Mouse (Mus musculus) forebrain, embryonic 13.5 days (tissue): ENCODE data around the gene Limk2. TPM values are rescaled to one million over a fixed set of nuclear protein-coding genes. Genes with fewer than 3 reads are reported as not detected.

ENCODE experiments used
- ATAC-seq: fragments of 200-750 bp; cut with Nextera tagmentation; 2 replicates; pipeline ENCODE4 v1.8.0; 2017
- H3K27ac ChIP-seq: fragments of 300-500 bp; sonication (generic); 2 replicates; pipeline ENCODE4 v1.5.1; 2015; ENCODE audit warnings: inconsistent platforms, mild to moderate bottlenecking, moderate library complexity
- H3K27me3 ChIP-seq: fragments of 300-500 bp; sonication (generic); 2 replicates; pipeline ENCODE4 v1.6.1; 2015; ENCODE audit warnings: mild to moderate bottlenecking, inconsistent platforms
- H3K36me3 ChIP-seq: fragments of 300-500 bp; sonication (generic); 2 replicates; pipeline ENCODE4 v1.6.1; 2015; ENCODE audit warnings: mild to moderate bottlenecking, inconsistent platforms; ENCODE audit not compliant: poor library complexity, severe bottlenecking
- H3K4me1 ChIP-seq: fragments of 300-500 bp; sonication (generic); 2 replicates; pipeline ENCODE4 v1.6.1; 2015; ENCODE audit warnings: inconsistent platforms
- H3K4me2 ChIP-seq: fragments of 300-500 bp; sonication (generic); 2 replicates; pipeline ENCODE4 v1.6.1; 2015; ENCODE audit warnings: inconsistent platforms, mild to moderate bottlenecking, moderate library complexity
- H3K4me3 ChIP-seq: fragments of 300-500 bp; sonication (generic); 2 replicates; pipeline ENCODE4 v1.5.1; 2015; ENCODE audit warnings: mild to moderate bottlenecking, inconsistent platforms
- H3K9ac ChIP-seq: fragments of 300-500 bp; sonication (generic); 2 replicates; pipeline ENCODE4 v1.6.1; 2015; ENCODE audit warnings: mild to moderate bottlenecking, inconsistent platforms
- H3K9me3 ChIP-seq: fragments of 300-500 bp; sonication (generic); replicated peaks from 2 replicates; pipeline ENCODE4 v1.6.1; 2016; ENCODE audit warnings: inconsistent platforms
- WGBS: fragments of 180-500 bp; shearing (Covaris S2); methylation state at CpG from one replicate; pipeline ENCODE4 v1.1.7; 2015; 5-methylcytosine and 5-hydroxymethylcytosine counted together
- polyA plus RNA-seq: library from polyadenylated mRNA; unstranded; fragments of >200 nt; fragmentation: Nextera tagmentation; extraction: Ambion mirVana; gene quantifications from 2 replicates; pipeline ENCODE4 v1.2.1, GENCODE M21; 2015

Gene Limk2
- polyA plus RNA-seq, 1 experiment from 2014 or later: 75.6 TPM

GRCm38 (mm10) chr11:3408131-3408996 is 625 bp downstream of the Limk2 start:
- Histone ChIP-seq H3K27me3 (no peaks in the 10 kb centered on the region), H3K27ac (peak overlapping the region; percentile 48; the same call in 1 of the 2 replicates), H3K36me3 (no peaks in the 10 kb centered on the region), H3K9me3 (no peaks in the 10 kb centered on the region), H3K4me2 (peak overlapping the region; percentile 80), H3K9ac (peak overlapping the region; percentile 86), H3K4me1 (peaks cover 9% of the 10 kb centered on the region), H3K4me3 (peak overlapping the region; percentile 75)
- WGBS: 7% methylated on average over 34 of the region's 34 CpGs
- peak; percentile 52 for ATAC-seq

DNA sequence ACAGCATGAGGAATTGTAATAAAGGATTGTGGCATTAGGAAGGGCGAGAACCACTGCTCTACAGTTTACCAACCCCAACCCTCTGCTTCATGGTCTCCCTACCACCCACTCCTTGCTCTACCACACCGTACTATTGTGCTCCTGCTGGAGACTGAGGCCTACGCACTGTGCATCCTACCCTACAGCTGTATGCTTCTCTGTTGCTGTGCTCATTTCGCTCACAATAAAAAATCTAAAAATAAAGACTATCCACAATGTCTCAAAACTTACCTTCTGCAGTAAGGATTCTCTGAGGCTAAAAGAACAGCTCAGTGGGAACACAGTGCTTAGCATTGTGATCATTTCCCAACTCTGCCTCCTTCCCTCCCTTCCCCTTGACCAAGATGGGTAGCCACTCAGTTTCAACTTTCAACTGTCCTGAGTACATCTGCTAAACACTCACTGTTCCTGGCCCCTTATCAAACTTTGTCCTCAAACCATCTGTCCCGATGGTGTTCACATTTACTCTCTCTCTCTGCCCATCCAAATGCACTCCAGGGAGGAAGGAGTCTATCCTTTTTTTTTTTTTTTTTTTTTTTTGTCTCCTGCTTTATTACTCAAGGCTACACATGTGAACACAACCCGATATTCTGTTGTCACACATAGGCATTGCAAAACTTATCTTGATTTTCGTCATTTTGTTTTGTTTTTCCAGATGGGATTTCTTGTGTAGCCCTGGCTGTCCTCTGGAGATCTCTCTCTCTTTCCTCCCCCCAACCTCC is 4.5 kb downstream of the Limk2 start:
- H3K9me3 ChIP-seq: no peaks in the 10 kb centered on the region
- no peak overlapping the region for H3K4me2 ChIP-seq
- WGBS: 88% methylated on average over 7 of the region's 7 CpGs
- no peaks in the 10 kb centered on the region for H3K36me3 ChIP-seq
- H3K27me3 ChIP-seq: no peaks in the 10 kb centered on the region
- no peak overlapping the region for H3K4me3 ChIP-seq
- ATAC-seq: no peak
- peaks cover 9% of the 10 kb centered on the region for H3K4me1 ChIP-seq
- no peak overlapping the region for H3K9ac ChIP-seq
- H3K27ac ChIP-seq: no peak overlapping the region

GRCm38 (mm10) chr11:3403024-3403423 is 6.0 kb downstream of the Limk2 start:
- Histone ChIP-seq H3K36me3 (no peaks in the 10 kb centered on the region), H3K4me2 (no peak overlapping the region), H3K9me3 (no peaks in the 10 kb centered on the region), H3K9ac (no peak overlapping the region), H3K4me1 (peaks cover 3% of the 10 kb centered on the region), H3K27me3 (no peaks in the 10 kb centered on the region), H3K4me3 (no peak overlapping the region), H3K27ac (no peak overlapping the region)
- no peak for ATAC-seq
- WGBS: 90% methylated on average over 3 of the region's 3 CpGs

GRCm38 (mm10) chr11:3398318-3398717 is 10.7 kb downstream of the Limk2 start:
- ATAC-seq: no peak
- Histone ChIP-seq H3K4me3 (no peak overlapping the region), H3K9ac (no peak overlapping the region), H3K4me2 (no peak overlapping the region), H3K36me3 (no peaks in the 10 kb centered on the region), H3K27ac (no peak overlapping the region), H3K4me1 (peaks cover 29% of the 10 kb centered on the region), H3K9me3 (no peaks in the 10 kb centered on the region), H3K27me3 (no peaks in the 10 kb centered on the region)
- WGBS: 100% methylated on average over 1 of the region's 1 CpGs

DNA sequence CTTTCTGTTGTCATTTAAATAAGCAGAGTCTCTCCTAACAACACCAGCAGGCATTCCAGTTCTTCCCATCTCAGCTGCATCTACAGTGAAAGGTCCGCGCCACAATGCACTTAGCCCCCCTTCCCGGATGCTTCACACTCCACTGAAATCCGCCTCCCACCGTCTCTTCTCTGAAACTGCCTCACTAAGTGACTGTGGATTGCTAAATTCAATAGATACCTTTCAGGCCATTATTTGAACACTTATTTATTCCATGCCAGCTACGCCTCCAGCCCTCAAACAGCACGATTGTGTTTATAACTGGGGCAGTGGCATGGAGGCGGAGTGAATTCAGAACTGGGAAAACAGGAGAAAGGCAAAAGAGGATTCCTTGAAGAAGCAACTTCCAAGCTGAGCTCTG is 12.4 kb downstream of the Limk2 start:
- H3K9ac ChIP-seq: peak overlapping the region; percentile 12; the same call in 1 of the 2 replicates

DNA sequence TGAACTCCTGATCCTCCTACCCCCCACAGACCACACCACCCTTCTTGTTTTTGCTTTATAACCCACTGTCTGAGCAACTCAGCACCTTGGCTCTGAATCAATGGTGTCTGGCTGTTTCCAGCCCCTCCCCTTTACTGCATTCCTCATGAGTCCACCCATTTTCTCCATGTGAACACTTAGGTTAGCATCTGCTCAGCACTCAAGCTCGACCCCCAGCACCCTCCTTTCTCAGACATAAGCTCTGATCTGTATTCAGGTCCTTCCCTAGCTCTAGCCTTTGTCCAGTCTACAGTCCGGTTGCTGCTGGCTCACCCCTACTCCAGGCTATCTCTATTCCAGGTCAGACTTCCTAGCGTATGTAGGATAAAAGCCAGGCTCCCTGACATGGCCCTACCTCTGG is 12.9 kb downstream of the Limk2 start:
- H3K4me3 ChIP-seq: no peak overlapping the region
- H3K9ac ChIP-seq: no peak overlapping the region
- no peak overlapping the region for H3K4me2 ChIP-seq
- no peaks in the 10 kb centered on the region for H3K9me3 ChIP-seq
- peak; percentile 51; the same call in 1 of the 2 replicates for ATAC-seq
- H3K36me3 ChIP-seq: no peaks in the 10 kb centered on the region
- H3K27me3 ChIP-seq: no peaks in the 10 kb centered on the region
- peaks cover 29% of the 10 kb centered on the region for H3K4me1 ChIP-seq
- WGBS: 23% methylated on average over 3 of the region's 3 CpGs
- H3K27ac ChIP-seq: peak overlapping the region; percentile 49

More for the DNA sequence above, 12.4 kb downstream of the Limk2 start:
- no peaks in the 10 kb centered on the region for H3K27me3 ChIP-seq
- peak; percentile 77 for ATAC-seq
- no peak overlapping the region for H3K4me2 ChIP-seq
- peak overlapping the region; percentile 49 for H3K27ac ChIP-seq
- H3K9me3 ChIP-seq: no peaks in the 10 kb centered on the region
- WGBS: 10% methylated on average over 8 of the region's 8 CpGs
- H3K4me3 ChIP-seq: no peak overlapping the region
- H3K36me3 ChIP-seq: no peaks in the 10 kb centered on the region
- peaks cover 29% of the 10 kb centered on the region for H3K4me1 ChIP-seq

GRCm38 (mm10) chr11:3394520-3394919 is 14.5 kb downstream of the Limk2 start:
- H3K9ac ChIP-seq: no peak overlapping the region
- no peaks in the 10 kb centered on the region for H3K9me3 ChIP-seq
- H3K36me3 ChIP-seq: no peaks in the 10 kb centered on the region
- no peak overlapping the region for H3K4me2 ChIP-seq
- 39% methylated on average over 5 of the region's 5 CpGs for WGBS
- H3K27ac ChIP-seq: no peak overlapping the region
- H3K4me3 ChIP-seq: no peak overlapping the region
- no peak for ATAC-seq
- peaks cover 29% of the 10 kb centered on the region for H3K4me1 ChIP-seq
- no peaks in the 10 kb centered on the region for H3K27me3 ChIP-seq

- 80% methylated on average over 8 of the region's 8 CpGs for WGBS
These were observed 16.5 kb downstream of the Limk2 start for GRCm38 (mm10) chr11:3392526-3392925.

GRCm38 (mm10) chr11:3390789-3391188 is 18.2 kb downstream of the Limk2 start:
- 86% methylated on average over 5 of the region's 5 CpGs for WGBS
- Histone ChIP-seq H3K27me3 (no peaks in the 10 kb centered on the region), H3K9ac (no peak overlapping the region), H3K4me1 (peaks cover 9% of the 10 kb centered on the region; the same call in 1 of the 2 replicates), H3K4me3 (no peak overlapping the region), H3K4me2 (no peak overlapping the region), H3K9me3 (no peaks in the 10 kb centered on the region), H3K27ac (no peak overlapping the region; the same call in 1 of the 2 replicates), H3K36me3 (no peaks in the 10 kb centered on the region)
- ATAC-seq: no peak

More at GRCm38 (mm10) chr11:3392526-3392925, 16.5 kb downstream of the Limk2 start:
- ATAC-seq: no peak
- no peak overlapping the region for H3K9ac ChIP-seq
- peaks cover 25% of the 10 kb centered on the region for H3K4me1 ChIP-seq
- H3K27ac ChIP-seq: no peak overlapping the region
- no peak overlapping the region for H3K4me2 ChIP-seq
- no peaks in the 10 kb centered on the region for H3K27me3 ChIP-seq
- H3K36me3 ChIP-seq: no peaks in the 10 kb centered on the region
- no peak overlapping the region for H3K4me3 ChIP-seq
- no peaks in the 10 kb centered on the region for H3K9me3 ChIP-seq

GRCm38 (mm10) chr11:3389996-3390395 is 19.0 kb downstream of the Limk2 start:
- no peak for ATAC-seq
- Histone ChIP-seq H3K4me2 (no peak overlapping the region), H3K36me3 (no peaks in the 10 kb centered on the region), H3K27ac (no peak overlapping the region), H3K4me1 (peaks cover 9% of the 10 kb centered on the region; the same call in 1 of the 2 replicates), H3K4me3 (no peak overlapping the region), H3K9me3 (no peaks in the 10 kb centered on the region), H3K27me3 (no peaks in the 10 kb centered on the region), H3K9ac (no peak overlapping the region)
- 74% methylated on average over 5 of the region's 5 CpGs for WGBS

- Histone ChIP-seq H3K4me3 (no peak overlapping the region), H3K27ac (no peak overlapping the region), H3K4me1 (peaks cover 3% of the 10 kb centered on the region; the same call in 1 of the 2 replicates), H3K36me3 (peaks cover 7% of the 10 kb centered on the region), H3K4me2 (no peak overlapping the region), H3K9me3 (no peaks in the 10 kb centered on the region), H3K27me3 (no peaks in the 10 kb centered on the region), H3K9ac (no peak overlapping the region)
- ATAC-seq: no peak
- WGBS: 90% methylated on average over 6 of the region's 6 CpGs
These were observed 21.4 kb downstream of the Limk2 start for GRCm38 (mm10) chr11:3387482-3388196.
